Mouse (Mus musculus) heart, adult 11 months (tissue): ENCODE data around the gene 1700029P11Rik.

Experiments used
- DNase-seq: peaks from one replicate; pipeline ENCODE4 v3.0.0; 2022

The 1700029P11Rik gene

GRCm38 (mm10) chr15:82015392-82016100, 35.2 kb downstream of the 1700029P11Rik start:
- no peak for DNase-seq

DNA sequence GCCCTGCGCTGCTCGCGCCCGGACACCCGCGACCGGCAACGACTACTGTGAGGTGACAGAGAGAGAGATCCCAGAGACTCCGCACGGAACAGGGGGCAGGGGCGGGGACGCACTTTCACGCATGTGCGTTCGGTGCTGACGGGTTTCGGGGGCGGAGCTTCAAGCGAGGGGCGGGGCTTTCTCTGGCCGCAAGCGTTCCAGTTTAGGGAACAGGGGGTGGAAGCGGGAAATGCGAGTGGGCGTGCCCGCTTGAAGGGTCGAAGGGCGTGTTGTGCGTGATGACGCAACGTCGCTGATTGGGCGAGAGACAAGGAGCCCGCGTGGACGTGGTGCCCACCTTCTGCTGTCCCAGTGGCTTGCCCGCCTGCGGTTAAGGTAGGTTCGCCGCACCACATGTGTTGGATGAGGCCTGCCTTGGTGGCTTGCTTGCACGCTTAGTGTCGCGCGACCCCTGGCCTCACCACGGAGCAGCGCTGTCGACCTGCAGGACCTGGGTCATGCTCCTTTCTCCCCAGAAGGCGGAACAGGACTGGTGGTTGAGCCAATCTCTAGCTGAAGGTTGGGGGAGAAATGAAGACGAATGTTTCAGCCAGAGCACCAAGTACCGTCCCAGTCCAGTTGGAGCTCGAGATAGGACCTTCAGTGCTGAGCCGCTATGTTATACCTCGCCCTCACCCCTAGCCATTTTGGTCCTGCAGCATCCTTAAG, 35.9 kb downstream of the 1700029P11Rik start:
- DNase-seq, result peak; percentile 100

DNA sequence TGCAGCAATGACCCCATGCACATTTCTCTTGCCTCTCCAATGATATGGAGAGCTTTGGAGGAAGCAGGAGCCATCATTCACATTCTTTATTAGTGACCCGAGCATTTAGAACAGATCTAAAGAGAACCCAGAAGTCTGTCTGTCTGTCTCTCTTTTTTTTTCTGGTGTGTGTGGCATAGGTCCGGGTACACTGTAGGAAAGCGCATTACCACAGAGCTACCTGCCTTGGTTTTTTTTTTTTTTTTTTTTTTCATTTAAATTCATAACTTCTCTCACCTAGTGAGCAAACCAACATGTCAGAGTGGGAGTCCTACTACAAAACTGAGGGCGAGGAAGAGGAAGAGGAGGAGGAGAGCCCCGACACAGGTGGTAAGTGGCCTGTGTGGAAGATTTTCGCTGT, 36.5 kb downstream of the 1700029P11Rik start:
- DNase-seq, result no peak

- DNase-seq, result no peak
These were observed 37.1 kb downstream of the 1700029P11Rik start for GRCm38 (mm10) chr15:82017461-82017860.

- no peak for DNase-seq
These were observed 38.9 kb downstream of the 1700029P11Rik start for GRCm38 (mm10) chr15:82019288-82019687.

DNA sequence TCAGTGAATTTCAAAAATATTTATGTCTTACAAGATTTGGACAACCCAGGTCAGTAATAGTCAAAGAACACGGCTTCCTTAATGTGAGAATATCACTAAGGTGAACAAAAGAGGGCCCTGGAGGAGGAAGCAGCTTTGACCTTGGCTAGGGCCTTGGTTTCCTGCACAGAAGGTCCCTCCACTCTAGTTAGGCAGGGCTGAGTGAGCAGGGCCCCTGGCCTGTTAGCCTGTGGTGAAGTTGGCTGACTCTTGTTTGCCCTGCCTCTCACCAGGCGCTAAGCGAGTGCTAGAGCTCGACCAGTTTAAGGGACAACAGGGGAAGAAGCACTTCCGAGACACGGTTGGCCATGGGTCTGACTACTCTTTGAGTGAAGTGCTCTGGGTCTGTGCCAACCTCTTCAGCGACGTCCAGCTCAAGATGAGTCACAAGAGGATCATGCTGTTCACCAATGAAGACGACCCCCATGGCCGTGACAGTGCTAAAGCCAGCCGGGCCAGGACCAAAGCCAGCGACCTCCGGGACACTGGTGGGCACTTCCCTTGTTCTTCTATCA, 42.3 kb downstream of the 1700029P11Rik start:
- DNase-seq, result no peak

DNA sequence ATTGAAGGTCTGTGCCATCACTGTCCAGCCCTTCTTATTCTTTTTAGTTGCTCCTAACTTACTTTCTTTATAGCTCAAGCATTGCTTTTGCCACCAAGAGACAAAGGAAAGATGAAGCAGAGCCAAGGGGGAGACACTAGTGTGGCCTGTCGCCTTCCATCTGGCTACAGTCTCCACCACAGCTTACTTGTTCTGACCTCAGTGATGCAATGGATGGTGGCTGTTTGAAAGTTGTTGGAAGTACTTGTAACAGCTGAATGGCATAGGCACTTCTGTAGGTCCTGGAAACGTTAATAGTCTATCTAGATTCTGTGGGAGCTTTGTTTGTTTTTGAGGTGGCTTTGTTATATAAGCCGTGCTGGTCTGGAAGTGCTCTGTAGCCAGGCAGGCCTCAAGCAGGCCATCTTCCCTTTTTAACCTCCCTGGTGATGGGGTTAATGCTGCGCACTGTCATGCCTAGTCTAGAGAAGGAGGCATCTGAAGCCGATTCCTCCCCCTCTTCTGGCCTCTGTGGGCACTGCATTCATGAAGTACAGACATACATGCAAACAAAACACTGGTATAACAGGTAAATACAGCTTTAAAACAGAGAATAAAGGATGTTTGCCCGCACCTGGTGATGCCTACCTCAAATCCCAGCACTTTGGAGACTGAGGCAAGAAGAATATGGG, 43.8 kb downstream of the 1700029P11Rik start:
- DNase-seq, result no peak

GRCm38 (mm10) chr15:82027276-82027675, 46.9 kb downstream of the 1700029P11Rik start:
- no peak for DNase-seq

GRCm38 (mm10) chr15:82027726-82028125, 47.4 kb downstream of the 1700029P11Rik start:
- no peak for DNase-seq
